In the genomic region with DNA sequence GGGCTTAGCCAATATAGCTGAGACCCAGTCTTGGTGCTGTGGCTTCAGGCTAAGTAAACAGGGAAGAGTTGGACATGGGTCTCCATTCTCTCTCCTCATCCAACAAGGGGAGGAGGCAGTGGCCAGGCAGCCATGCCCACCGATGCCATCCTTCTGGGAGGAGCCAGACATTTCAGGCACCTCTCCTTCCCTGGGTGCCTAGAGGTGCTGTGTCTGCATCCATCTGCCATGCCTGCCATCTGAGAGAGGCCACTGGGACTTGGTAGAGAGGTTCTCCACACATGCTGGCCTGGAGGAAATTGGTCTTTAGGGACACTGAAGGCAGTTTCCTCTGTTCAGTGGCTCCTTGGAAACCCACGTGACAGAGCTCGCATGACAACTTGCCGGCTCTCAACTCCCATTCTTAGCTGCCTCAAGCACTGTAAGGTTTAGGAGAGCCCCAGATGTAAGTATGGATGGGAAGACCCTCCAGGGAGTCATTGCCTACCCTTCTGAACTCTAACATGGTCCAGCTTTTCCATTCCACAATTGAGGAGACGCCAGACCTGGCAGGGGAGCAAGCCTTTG, we compare ENCODE assay signal across 12 mouse cellular contexts.
DNase-seq lines count a peak whose midpoint lies in the region; ATAC-seq and TF ChIP-seq lines count a peak whose summit lies in the region.
"Had no signal": no experiment of that assay in that cellular context is flagged by ENCODE, and none has a peak within 500 bp of the region (broad histone marks: within the 10 kb centered on the region; RNA-seq: fewer than 3 reads in every experiment).

No protein-coding gene starts in this region.

- no peak for ATAC-seq in heart, postnatal 0 days (ENCODE audit: insufficient read depth, low read depth)
- no peak for ATAC-seq in neural tube, embryonic 14.5 days (ENCODE audit: low read depth)
- no peak for ATAC-seq in erythroid progenitor cell, adult 5-6 weeks (replicated peaks; ENCODE audit: low FRiP score, poor library complexity, severe bottlenecking)

- no peak overlapping the region for H3K4me3 ChIP-seq in heart, postnatal 0 days (ENCODE audit: low read depth, low read length)
- H3K4me3 ChIP-seq in neural tube, embryonic 14.5 days (ENCODE audit: low read depth, low read length): no peak overlapping the region

- H3K27me3 ChIP-seq in heart, postnatal 0 days (ENCODE audit: control insufficient read depth, insufficient read depth, low read length): no peaks in the 10 kb centered on the region
- peaks cover 8% of the 10 kb centered on the region for H3K27me3 ChIP-seq in neural tube, embryonic 14.5 days (ENCODE audit: control insufficient read depth, insufficient read depth, low read length)

- no peaks in the 10 kb centered on the region for H3K36me3 ChIP-seq in heart, postnatal 0 days (replicated peaks; ENCODE audit: control insufficient read depth, insufficient read depth, low read length)
- H3K36me3 ChIP-seq in neural tube, embryonic 14.5 days (ENCODE audit: control insufficient read depth, insufficient read depth, low read length): no peaks in the 10 kb centered on the region

- H3K4me1 ChIP-seq in heart, postnatal 0 days (ENCODE audit: control insufficient read depth, insufficient read depth): peaks cover 29% of the 10 kb centered on the region
- H3K4me1 ChIP-seq in neural tube, embryonic 14.5 days (ENCODE audit: control insufficient read depth, insufficient read depth, low read length): peaks cover 47% of the 10 kb centered on the region

- DNase-seq in adrenal gland, postnatal 14 days: peak; percentile 17
- DNase-seq in adrenal gland, adult 8-10 months: no peak
- DNase-seq in heart, postnatal 0 days (ENCODE audit: low spot score): no peak
- DNase-seq in heart, adult 11 months: no peak
- DNase-seq in retina, embryonic 14.5 days (ENCODE audit: low spot score): peak; percentile 32
- DNase-seq in retina, postnatal 1 day: no peak
- DNase-seq: gastrocnemius, postnatal 14 days; heart, postnatal 14 days; kidney, adult 18-20 months; lung, postnatal 10 days had no signal

- no peak overlapping the region for H3K4me2 ChIP-seq in heart, postnatal 0 days (ENCODE audit: low read depth, low read length)
- no peak overlapping the region for H3K4me2 ChIP-seq in neural tube, embryonic 14.5 days (ENCODE audit: low read depth, low read length)

- H3K9ac ChIP-seq in heart, postnatal 0 days (replicated peaks; ENCODE audit: low read depth, low read length): no peak overlapping the region
- 0 out of 2 replicates have a peak overlapping the region, but pooled peaks have one; percentile 21 for H3K9ac ChIP-seq in neural tube, embryonic 14.5 days (replicated peaks; ENCODE audit: low read depth, low read length)

- no peaks in the 10 kb centered on the region for H3K9me3 ChIP-seq in heart, postnatal 0 days (replicated peaks; ENCODE audit: control insufficient read depth, low read length)
- H3K9me3 ChIP-seq in neural tube, embryonic 14.5 days (ENCODE audit: control insufficient read depth, low read length): no peaks in the 10 kb centered on the region

- no peak for TF ChIP-seq CTCF in heart, postnatal 0 days (IDR thresholded peaks at IDR 0.05; ENCODE audit: low read depth)

- 73% methylated on average over 5 of the region's 5 CpGs for WGBS in heart, postnatal 0 days
- WGBS in neural tube, embryonic 14.5 days: 28% methylated on average over 5 of the region's 5 CpGs

- TF ChIP-seq EP300 in heart, postnatal 0 days (IDR thresholded peaks at IDR 0.05; ENCODE audit: low read depth): no peak

- peak overlapping the region; percentile 36; the same call in 1 of the 2 replicates for H3K27ac ChIP-seq in heart, postnatal 0 days (ENCODE audit: low read depth)
- peak overlapping the region; percentile 69; the same call in 1 of the 2 replicates for H3K27ac ChIP-seq in neural tube, embryonic 14.5 days (ENCODE audit: low read depth, low read length)

Comparison
In these comparisons a context has a peak if more than half of its experiments do, and no peak if none do; other contexts are left out.
1. DNase-seq: peak in adrenal gland, postnatal 14 days (single experiment) and retina, embryonic 14.5 days (single experiment); none in adrenal gland, adult 8-10 months (single experiment), heart, postnatal 0 days (single experiment), heart, adult 11 months (single experiment) and retina, postnatal 1 day (single experiment).